Mouse (Mus musculus) kidney, adult 2 months (tissue): ENCODE data around the gene C5ar1. TPM values are rescaled to one million over a fixed set of nuclear protein-coding genes. Genes with fewer than 3 reads are reported as not detected.

Experiments used
- DNase-seq: peaks from one replicate; pipeline ENCODE4 v3.0.0; 2021
- H3K27ac ChIP-seq: fragments of 200-500 bp; 2 replicates; pipeline ENCODE4 v1.5.1; 2012; ENCODE audit warnings: low read depth, low read length, control low read depth, inconsistent platforms; ENCODE audit not compliant: insufficient read depth
- H3K27me3 ChIP-seq: fragments of 200-500 bp; replicated peaks from 2 replicates; pipeline ENCODE4 v1.6.1; 2012; ENCODE audit warnings: mild to moderate bottlenecking, moderate library complexity, low read length, inconsistent platforms; ENCODE audit not compliant: control insufficient read depth, insufficient read depth
- H3K36me3 ChIP-seq: fragments of 200-500 bp; 2 replicates; pipeline ENCODE4 v1.6.1; 2012; ENCODE audit warnings: mild to moderate bottlenecking, moderate library complexity, low read length, inconsistent platforms; ENCODE audit not compliant: control insufficient read depth, insufficient read depth
- H3K4me1 ChIP-seq: fragments of 200-500 bp; 2 replicates; pipeline ENCODE4 v1.6.1; 2011; ENCODE audit warnings: low read length; ENCODE audit not compliant: control insufficient read depth, insufficient read depth
- H3K4me3 ChIP-seq: fragments of 200-500 bp; 2 replicates; pipeline ENCODE4 v1.5.1; 2011; ENCODE audit warnings: mild to moderate bottlenecking, low read depth, low read length, control low read depth; ENCODE audit not compliant: insufficient read depth
- CTCF ChIP-seq: fragments of 200-500 bp; conservative IDR thresholded peaks from 2 replicates; pipeline ENCODE4 v1.5.1; 2011; ENCODE audit warnings: low read depth, mild to moderate bottlenecking, control low read depth, low read length, moderate library complexity, mixed read lengths; ENCODE audit not compliant: insufficient read depth, insufficient read length
- POLR2A ChIP-seq: fragments of 200-500 bp; IDR thresholded peaks from one replicate; pipeline ENCODE4 v1.6.1; 2011; ENCODE audit warnings: low read depth, low read length, control low read depth
- WGBS: fragments of 180-500 bp; shearing (Covaris S2); methylation state at CpG from one replicate; pipeline ENCODE4 v1.1.7; 2018; 5-methylcytosine and 5-hydroxymethylcytosine counted together
- polyA plus RNA-seq: library from polyadenylated mRNA; depleted of rRNA; stranded (reverse); fragments of >200 nt; gene quantifications from 2 replicates; pipeline ENCODE4 v1.2.3, GENCODE M21; 2012

The C5ar1 gene
- polyA plus RNA-seq, 1 experiment: 4.2 TPM

DNA sequence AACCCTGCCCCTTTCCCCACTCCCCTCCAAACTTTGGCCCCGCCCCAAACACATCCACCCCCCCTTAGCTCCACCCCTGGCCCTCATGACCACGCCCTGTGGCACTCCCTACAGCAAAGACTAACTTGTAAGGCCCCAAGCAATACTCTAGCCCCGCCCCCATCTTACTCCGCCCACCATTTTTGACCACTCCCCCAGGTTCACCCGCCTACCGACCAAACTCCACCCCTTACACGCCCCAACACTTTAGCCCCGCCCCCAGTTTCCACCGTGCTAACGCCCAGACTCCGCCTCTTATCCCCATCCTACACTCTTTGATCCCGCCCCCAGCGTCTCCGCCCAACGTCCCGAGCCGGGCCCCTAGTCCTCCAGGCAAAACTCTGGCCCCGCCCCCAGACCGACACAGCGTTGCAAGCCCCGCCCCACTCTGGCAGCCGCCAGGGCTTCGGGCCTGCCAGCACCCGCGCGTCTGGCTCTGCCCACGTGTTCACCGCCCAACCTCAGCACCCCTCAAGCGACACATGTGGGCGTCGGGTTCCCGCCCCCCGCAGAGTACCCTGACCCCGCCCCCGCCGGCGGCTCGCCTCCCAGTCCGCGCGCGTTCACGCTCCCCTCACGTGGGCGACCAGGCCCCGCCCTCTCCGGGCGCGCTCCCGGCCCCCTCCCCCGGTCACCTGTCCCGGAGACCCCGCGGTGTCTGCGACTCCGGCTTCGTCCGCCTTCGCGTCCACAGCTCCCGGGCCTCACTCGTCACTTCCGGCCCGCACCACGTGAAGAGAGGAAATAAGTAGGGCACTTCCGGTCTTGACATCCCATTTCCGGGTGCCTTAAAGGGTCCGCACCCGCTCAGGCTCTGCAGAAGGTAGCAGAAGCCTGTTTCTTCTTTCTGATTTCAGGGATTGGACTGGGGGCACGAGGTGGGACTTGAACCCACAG, 27.0 kb upstream of the C5ar1 start, which contains the start of gene Ccdc9:
Gene Ccdc9 (minus strand): TSS at position 770 of the 936 bp plus-strand sequence.
- Histone ChIP-seq H3K4me1 (no peaks in the 10 kb centered on the region), H3K27me3 (no peaks in the 10 kb centered on the region), H3K36me3 (no peaks in the 10 kb centered on the region), H3K4me3 (peak within 1 kb of the TSS; percentile 72), H3K27ac (peak within 1 kb of the TSS; percentile 83)
- TF ChIP-seq POLR2A (peak; percentile 14), CTCF (no peak)
- DNase-seq: peak; percentile 100
- under 1% methylated on average over 69 of the region's 70 CpGs for WGBS

DNA sequence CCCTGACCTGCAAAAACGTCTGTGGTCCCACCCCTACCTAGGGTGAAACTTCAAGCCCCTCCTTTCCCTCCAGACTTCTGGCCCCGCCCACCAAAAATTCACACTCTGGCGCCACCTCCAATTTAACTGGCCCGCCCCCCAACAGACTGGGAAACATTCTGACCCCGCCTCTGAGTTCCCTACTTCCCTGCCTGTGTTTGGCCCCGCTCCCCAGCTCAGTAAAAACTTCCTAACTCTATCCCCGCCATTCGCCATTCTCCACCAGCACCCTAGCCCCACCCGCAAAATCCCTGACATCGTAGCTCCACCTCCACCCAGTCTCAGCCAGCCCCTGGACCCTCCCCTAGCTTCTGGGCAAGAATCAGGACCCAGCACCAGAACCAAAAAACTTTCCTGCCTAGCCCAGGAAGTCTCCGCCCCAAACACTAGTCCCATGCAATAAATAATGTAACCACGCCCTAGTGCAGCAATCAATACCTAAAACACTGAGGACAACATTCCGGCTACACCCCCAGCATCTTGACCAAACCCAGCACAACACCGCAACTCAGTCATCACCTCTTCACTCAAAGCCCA, 26.2 kb upstream of the C5ar1 start:
- under 1% methylated on average over 14 of the region's 14 CpGs for WGBS
- Histone ChIP-seq H3K4me1 (no peaks in the 10 kb centered on the region), H3K27ac (peak overlapping the region; percentile 73), H3K4me3 (peak overlapping the region; percentile 64), H3K36me3 (no peaks in the 10 kb centered on the region), H3K27me3 (no peaks in the 10 kb centered on the region)
- peak; percentile 91 for DNase-seq
- TF ChIP-seq CTCF (no peak), POLR2A (no peak)

DNA sequence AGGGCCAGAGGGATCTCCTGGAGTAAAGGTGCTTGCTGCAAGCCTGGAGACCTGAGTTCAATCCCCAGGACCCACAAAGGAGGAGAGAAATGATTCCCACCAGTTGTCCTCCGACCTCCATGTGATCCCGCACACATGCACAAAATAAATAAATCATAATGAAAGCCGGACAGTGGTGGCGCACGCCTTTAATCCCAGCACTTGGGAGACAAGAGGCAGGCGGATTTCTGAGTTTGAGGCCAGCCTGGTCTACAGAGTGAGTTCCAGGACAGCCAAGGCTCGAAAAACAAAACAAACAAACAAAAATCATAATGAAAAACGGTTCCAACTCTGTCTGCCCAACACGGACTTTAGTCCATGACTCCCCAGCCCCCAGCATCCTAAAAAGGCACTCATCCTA, 25.6 kb upstream of the C5ar1 start:
- TF ChIP-seq POLR2A (no peak), CTCF (no peak)
- DNase-seq: no peak
- Histone ChIP-seq H3K27ac (no peak overlapping the region), H3K4me3 (peak overlapping the region; percentile 64; the same call in 1 of the 2 replicates), H3K36me3 (no peaks in the 10 kb centered on the region), H3K4me1 (no peaks in the 10 kb centered on the region), H3K27me3 (no peaks in the 10 kb centered on the region)
- 55% methylated on average over 9 of the region's 9 CpGs for WGBS

DNA sequence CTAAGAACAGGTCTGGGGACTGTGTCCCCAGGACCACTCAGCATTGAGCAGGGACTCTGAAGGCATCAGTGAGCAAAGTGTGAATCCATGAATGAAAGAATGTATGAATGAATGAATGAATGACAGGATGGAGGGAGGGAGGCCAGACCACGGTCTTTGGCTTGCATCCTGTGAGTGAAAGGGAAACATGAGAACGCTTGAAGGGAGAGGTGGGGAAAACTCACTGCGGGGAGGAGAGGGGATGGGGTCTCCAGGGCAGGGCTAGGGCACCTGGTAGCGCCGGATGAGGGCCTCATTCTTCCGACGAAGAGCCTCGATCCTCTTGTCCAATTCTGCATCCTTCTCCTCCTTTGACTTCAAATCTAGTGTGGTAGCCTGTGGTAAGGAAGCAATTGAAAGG, 24.7 kb upstream of the C5ar1 start:
- H3K36me3 ChIP-seq: no peaks in the 10 kb centered on the region
- no peak for DNase-seq
- no peaks in the 10 kb centered on the region for H3K27me3 ChIP-seq
- TF ChIP-seq POLR2A: no peak
- no peak for TF ChIP-seq CTCF
- no peak overlapping the region for H3K4me3 ChIP-seq
- WGBS: 86% methylated on average over 8 of the region's 8 CpGs
- no peak overlapping the region for H3K27ac ChIP-seq
- H3K4me1 ChIP-seq: no peaks in the 10 kb centered on the region

DNA sequence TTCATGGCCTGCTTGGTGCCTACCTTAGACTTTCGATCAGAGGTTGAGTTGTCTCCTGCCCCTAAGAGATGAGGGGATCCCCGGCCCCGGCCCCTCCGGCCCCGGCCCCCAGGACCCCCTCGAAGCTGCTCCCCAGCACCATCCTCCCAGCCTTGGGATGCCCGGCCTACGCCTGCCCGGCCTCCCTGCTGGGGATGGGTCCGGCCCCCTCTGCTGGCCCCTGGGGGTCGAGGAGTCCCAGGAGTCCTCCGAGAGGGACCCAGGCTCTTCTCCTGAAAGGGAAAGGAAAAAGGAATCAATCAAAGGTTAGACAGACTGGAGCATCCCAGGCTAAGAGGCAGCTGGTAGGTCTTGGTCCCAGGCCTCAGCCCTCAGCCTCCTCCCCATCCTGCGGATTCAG, 23.0 kb upstream of the C5ar1 start:
- DNase-seq: no peak
- Histone ChIP-seq H3K36me3 (no peaks in the 10 kb centered on the region), H3K4me1 (no peaks in the 10 kb centered on the region), H3K4me3 (no peak overlapping the region), H3K27me3 (no peaks in the 10 kb centered on the region), H3K27ac (no peak overlapping the region)
- WGBS: 93% methylated on average over 13 of the region's 13 CpGs
- TF ChIP-seq POLR2A (no peak), CTCF (no peak)

DNA sequence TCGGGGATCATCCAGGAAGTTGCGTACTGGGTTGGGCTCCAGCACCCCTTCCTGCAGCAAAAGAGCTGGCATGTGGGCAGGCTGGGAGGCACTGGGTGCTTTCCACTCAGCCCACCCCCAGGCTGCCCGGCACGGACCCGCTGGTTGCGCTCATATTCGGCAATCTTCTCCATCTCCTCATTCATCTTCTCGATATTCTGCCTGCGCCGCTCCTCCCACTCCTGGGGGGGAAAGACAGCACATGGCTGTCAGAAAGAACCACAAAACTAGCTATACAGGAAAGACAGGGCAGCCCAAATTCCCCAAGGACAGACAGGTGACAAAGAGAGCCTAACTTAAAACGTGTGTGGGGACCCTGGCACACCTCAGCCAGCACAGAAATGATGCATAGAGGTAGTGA, 21.4 kb upstream of the C5ar1 start:
- H3K27ac ChIP-seq: no peak overlapping the region
- H3K4me3 ChIP-seq: no peak overlapping the region
- H3K36me3 ChIP-seq: no peaks in the 10 kb centered on the region
- no peak for TF ChIP-seq POLR2A
- TF ChIP-seq CTCF: no peak
- 89% methylated on average over 11 of the region's 11 CpGs for WGBS
- no peaks in the 10 kb centered on the region for H3K4me1 ChIP-seq
- H3K27me3 ChIP-seq: no peaks in the 10 kb centered on the region
- no peak for DNase-seq

DNA sequence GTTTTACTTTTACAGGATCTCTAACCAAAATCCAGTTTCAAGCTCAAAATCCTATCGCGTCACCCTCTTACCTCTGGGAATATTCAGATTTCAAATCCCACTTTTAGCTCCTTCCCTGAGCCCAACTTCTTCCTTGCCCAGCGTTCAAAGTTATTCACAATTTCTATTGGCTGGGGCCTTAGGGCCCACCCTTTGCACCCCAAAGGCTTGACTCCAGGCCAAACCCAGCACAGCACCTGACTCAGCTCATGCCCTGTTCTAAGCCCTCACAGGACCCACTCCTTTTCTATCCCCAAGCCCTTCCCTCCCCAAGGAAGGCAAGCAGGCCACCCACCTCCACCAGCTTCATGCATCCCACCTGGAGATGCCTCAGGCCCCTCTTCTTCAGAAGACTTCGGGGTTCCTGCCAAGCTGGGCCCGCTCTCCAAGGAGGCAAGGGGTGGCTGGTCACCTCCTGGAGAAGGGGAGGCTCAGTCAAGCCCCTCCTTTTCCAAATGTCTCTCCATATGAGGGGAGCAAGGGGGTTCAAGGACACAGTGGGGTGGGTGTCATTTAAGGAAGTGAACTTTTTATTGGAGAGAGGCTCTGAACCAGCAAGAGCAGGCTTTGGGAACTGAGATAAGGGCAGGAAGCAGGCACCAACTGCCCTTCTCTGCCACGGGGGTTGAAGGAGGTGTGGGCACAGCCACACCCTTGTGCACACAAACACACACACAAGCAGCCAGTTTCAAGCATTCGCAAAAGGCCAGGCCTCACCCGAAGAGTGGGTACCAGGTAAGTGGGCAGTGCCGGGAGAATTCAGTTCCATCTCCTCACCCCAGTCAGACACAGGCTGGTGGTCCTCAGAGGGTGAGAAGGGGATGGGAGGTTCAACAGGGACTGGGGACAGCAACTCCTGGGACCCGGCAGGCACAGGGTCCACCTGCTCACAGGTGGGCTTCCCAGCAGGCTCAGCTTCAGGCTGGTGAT, 15.9 kb upstream of the C5ar1 start:
- Histone ChIP-seq H3K36me3 (no peaks in the 10 kb centered on the region), H3K4me1 (0 out of 2 replicates have a peak, but pooled peaks cover 4% of the 10 kb centered on the region), H3K27me3 (no peaks in the 10 kb centered on the region), H3K4me3 (no peak overlapping the region), H3K27ac (no peak overlapping the region)
- no peak for TF ChIP-seq CTCF
- TF ChIP-seq POLR2A: no peak
- DNase-seq: peak; percentile 23
- WGBS: 86% methylated on average over 10 of the region's 10 CpGs
